Mouse (Mus musculus) frontal cortex, postnatal 10 days (tissue): ENCODE results near the gene Mfsd11.
"Not testable (repeated sequence)": the region's sequence is repeated elsewhere in the genome, so short reads cannot be mapped to it uniquely, and the experiment has no call there.

Source experiments
- DNase-seq, 2 experiments: peaks; one replicate each; pipeline ENCODE4 v3.0.0; 2022; ENCODE audit warnings: low spot score in 2 of 2, mixed read lengths in 1 of 2

Gene Mfsd11

DNA sequence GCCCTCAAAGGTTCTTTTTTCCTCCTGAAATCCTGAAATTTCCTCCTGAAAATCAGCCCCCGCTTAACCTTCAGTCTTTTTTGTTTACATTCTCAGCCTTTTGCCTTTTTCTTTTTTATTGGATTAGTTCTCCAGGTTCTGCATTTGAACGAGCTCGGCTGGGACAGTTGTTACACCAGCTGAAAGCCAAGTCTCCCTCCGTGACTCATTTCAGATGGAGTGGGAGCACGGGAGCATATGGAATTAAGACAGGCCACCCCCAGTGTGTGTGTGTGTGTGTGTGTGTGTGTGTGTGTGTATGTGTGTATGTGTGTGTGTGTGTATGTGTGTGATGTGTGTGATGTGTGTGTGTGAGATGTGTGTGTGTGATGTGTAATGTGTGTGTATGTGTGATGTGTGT is 29.2 kb downstream of the Mfsd11 start:
- no peak for DNase-seq

DNA sequence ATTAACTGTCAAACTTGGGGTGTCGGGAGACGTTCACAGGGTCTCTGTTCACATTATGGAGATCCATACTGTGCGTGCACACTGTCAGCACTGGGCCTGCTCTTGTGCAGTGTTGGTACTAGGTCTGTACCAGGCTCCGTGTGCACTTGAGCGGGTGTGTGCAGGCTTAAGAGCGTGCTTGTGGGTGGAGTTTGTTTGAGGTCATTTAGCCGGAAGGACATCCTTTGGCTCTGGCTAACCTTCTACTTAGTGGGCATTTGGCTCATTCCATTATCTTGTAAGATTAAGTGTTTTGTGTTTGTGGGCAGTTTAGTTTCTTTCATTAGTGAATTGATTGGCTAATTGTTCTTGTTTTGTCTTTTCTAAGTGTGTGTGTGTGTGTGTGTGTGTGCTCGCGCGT is 30.2 kb downstream of the Mfsd11 start:
- DNase-seq, result no peak

DNA sequence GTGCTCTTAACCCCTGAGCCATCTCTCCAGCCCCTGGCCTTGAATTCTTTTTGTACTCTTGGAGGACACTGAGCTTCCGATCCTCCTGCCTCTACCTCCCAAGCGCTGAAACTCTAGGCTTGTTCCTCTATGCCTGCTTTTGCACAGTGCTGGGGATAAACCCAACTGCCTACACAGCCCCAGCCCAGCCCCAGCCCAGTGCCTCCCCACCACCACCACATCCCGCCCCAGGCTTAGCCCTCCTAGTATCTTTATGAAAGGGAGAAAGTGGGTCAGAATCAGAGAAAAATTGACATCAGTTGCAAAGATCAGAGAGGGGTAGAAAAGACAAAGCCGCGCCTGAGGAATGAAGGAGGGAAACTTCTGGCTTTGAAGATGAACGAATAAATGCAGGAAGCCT is 31.8 kb downstream of the Mfsd11 start:
- no peak for DNase-seq

DNA sequence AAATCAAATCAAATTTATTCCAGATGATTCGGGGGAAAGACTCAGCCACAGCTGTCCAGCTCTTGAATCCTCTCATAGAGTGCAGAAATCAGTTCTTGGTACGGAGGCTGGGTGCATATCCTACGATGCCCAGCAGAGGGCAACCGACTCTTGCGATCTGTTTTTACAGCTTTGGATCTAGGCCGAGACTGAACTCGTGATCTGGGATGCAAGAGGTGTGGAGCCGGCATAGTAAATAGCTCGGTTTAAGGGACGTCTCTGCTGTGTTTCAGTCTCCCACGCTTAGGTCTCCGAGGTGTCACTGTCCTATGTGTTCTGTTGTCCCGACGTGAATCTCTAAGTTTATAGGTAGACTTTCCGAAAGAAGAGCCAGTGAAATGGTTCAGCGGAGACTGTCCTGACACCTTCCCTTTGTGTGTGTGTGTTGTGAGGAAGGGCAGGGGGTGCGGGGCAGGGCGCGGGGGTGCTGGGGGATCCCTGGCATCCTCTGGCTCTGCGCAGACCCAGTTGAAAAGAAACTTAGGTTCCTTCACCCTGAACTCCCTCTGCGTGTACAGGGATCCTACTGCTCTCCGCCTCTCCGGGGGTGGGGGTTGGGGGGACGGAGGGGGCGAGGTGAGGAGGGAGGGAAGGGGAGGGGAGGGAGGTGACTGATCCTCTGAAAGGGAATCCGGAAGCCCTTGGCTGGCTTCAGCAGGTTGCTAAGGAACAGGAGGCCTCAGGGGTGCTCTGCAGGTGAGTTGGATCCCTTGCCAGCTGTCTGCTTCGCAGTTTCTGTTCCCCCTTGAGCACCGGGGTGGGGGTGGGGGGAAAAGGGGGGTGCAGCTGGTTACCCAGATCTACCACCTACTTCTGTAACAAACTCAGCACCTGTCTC is 33.3 kb downstream of the Mfsd11 start:
- DNase-seq, result peak; percentile 56 to 75

DNA sequence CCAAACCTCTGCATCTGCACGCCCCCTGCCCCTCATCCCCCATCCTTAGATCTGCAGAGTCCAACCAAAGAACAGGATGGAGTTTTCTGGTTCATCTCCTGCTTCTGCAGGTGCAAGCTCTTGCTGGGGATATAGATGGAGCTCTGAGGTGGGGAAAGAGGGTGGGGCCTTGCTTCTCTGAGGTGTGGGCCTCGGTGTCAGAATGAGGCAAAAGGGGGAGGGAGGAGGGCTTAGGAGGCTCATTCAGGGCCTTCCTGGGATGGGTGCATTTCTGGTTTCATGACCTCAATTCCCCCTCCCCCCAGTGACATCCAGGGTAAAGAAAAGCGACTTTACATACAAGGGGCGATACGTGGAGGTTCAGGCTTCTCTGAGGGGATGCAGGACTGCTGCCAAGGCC is 34.9 kb downstream of the Mfsd11 start:
- DNase-seq, result no peak

DNA sequence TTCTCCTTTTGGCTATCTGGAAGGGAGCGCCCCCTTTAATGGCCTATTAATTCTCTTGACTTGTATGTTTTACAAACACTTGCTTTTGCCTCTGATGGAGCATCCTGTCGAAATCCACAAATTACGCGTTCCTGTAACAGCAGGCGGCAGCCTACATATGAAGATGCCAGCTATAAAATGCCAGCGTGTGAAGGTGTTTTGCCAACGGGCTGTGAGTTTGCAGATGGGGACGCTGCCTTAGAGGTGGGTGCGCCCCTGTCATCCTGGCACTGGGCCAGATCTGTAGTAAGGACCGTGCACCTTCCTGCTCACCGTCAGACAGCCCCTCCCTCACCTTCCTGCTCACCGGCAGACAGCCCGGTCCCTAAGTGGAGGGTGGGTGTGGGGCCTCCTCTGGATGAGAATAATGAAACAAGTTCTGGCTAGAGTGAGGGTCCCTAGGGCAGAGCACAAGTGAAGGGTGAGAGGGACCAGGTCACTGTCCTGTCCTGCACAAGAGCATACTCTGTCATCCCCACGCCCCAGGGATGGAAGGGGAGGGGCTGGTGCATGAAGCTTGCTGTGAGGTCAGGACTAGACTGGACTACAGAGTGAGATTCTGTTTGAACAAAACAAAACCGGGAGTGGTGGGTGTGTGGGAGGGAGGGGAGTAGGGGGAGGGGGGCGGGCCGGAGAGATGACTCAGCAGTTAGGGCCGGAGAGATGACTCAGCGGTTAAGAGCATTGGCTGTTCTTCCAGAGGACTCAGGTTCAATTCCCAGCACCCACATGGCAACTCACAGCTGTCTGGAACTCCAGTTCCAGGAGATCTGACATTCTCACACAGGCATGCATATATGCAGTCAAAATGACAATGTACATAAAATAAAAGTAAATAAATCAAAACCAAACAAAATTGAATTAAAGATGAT is 41.5 kb downstream of the Mfsd11 start:
- no peak for DNase-seq

DNA sequence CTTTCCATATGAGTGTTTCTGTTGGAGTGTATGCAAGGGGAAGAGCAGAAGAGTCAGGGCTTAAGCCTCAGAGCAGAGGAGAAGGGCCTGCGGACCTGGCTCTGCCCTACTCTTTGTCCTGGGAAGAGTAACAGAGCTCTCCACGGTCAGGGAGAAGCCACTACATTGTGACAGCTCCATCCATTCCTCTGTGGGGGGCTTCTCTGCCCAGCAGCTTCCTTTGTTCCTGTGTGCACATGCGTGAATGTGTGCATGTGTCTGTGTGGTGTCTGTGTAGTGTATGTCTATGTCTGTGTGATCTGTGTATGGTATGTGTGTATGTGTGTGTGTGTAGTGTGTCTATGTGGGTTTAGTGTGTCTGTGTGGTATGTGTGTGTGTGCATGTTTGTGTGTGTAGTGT is 43.2 kb downstream of the Mfsd11 start:
- no peak for DNase-seq

DNA sequence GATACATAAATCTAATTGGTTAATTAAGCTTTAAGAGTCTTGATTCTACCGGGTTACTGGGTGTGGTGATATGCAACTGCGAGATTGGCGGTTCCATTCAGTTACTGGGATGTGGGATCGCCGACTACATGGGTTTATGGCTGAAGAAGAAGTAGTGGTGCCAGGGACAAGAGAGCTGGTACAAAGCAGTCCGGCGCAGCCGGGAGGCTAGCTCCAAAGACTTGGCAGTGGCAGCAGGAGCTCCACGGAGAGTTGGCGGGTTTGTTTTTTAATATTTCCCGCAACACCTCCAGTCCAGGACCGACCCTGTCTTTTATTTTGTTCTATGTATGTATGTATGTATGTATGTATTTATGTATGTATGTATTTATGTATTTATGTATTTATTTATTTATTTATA is 47.0 kb downstream of the Mfsd11 start:
- no peak for DNase-seq

DNA sequence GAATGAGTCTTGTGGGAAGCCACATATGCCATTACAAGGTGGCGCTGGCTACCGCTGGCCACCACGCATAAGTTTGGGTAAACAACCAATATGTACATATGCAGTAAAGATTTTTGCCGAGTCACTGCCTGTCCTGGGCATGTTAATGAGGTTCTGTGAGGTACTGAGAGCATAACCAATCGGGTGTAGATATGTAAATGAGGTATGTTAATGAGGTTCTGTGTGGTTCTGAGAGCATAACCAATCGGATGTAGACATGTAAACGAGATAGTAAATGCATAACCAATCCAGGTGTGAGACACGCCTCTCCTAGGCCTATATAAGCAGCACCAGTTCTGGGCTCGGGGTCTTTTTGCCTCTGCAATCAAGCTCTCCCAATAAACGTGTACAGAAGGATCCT is 50.3 kb downstream of the Mfsd11 start:
- not testable (repeated sequence) for DNase-seq

DNA sequence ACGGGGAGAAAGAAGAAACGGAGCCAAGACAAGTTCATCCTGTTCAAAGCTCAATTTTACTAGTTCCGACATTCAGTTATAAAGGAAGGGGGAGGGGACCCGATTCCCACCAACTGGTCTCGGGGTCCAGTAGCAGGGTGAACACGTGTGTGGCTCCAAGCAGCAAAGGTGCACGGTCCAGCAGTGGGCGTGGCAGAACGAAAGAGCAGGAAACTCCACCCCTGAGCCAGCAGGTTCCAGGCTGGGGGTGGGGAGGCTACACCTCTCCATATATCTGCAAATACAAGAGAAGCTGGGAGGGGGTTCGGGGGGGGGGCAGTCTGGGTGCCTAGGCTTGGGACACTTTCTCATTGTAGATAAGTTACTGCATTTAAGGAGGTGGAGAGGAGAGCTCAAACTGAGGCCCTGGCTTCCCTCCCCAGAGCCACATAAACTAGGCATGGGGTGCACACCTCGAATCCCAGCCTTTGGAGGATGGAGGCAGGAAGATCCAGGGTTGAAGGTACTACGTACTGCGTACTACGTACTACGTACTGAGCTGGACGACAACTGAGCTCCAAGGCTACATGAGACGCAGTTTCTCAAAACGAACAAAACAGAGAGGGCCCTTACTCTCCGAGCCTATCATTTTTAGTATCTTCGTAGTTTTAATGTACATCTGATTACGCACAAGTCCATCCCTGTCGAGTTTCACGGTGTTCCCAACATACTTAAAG is 53.7 kb downstream of the Mfsd11 start:
- DNase-seq, result no peak

DNA sequence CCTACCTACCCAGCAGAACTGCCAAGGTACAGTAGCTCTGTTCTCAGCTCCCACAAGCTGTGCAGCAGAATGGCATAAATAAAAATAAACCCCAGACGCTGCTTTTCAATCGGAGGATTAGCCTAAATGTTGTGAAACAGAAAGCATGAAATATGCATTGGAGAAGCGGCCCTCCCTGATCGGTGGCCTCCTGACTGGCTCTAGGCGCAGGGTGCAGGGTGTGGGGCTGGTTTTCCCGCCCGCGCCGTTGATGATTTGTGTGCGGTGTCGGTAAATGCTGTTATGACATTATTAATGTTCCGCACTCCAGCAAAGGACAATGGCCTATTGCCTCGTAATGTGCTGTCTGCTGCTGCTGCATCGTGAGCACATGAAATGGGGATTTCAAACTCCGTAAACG is 61.3 kb downstream of the Mfsd11 start:
- DNase-seq, result no peak

DNA sequence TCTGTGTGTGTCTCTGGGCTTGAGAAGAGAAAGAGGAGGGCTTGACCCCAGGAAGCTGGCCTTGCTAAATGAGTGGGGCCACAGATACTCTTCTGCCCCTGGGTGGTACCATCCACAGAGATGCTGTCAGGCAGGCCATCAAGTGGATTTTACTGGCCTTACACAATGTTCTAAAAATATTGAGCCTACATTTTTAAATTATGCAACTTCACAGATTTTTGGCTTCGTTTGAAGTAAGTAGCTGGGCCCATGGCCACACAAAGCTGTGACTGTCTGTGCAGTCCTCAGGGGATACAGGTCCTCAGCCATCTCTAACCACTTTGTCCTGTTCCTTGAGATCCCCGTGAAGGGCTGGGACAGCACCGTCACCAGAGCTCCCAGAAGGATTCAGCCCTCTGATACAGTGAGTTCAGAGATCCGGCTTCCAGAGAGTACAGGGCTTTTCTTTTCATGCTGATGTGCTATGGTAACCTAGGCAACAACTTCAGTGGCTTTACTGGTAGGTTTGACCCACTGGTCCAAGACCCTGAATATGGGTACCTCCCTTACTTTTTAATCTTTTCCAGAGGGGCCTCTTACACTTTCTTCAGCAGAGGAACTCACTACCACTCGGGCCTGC is 62.1 kb downstream of the Mfsd11 start:
- DNase-seq, result no peak

DNA sequence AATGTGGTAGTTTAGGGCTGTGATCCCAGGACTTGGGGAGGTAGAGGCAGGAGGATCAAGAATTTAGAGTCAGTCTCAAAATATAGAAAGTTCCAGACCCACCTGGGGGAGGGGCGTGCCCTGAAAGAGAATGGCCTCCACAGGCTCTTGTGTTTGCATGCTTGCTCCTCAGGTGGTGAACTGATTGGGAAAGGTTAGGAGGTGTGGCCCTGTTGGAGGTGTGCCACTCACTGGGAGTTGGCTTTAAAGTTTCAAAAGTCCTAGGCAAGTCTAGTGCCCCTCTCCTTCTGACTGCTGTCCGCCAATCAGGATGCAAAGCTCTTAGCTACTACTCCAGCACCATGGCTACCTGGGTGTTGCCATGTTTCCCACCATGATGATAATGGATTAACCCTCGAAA is 63.0 kb downstream of the Mfsd11 start:
- no peak for DNase-seq

DNA sequence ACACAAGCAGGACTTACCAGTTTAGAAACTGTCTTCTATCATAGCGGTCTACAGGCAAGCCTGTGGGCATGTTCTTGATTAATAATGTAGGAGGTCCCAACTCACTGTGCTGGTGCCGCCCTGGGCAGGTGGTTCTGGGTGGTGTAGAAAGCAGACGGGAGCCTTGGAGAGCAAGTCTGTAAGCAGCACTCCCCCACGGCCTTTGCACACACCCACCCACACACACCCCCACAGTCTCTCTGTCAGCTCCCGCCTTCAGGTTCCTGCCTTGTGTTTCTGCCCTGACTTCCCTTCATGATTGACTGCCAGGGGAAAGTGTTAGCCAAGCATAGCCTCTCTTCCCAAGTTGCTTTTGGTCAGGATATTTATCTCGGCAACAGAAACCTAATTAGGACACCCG is 65.1 kb downstream of the Mfsd11 start:
- no peak for DNase-seq

DNA sequence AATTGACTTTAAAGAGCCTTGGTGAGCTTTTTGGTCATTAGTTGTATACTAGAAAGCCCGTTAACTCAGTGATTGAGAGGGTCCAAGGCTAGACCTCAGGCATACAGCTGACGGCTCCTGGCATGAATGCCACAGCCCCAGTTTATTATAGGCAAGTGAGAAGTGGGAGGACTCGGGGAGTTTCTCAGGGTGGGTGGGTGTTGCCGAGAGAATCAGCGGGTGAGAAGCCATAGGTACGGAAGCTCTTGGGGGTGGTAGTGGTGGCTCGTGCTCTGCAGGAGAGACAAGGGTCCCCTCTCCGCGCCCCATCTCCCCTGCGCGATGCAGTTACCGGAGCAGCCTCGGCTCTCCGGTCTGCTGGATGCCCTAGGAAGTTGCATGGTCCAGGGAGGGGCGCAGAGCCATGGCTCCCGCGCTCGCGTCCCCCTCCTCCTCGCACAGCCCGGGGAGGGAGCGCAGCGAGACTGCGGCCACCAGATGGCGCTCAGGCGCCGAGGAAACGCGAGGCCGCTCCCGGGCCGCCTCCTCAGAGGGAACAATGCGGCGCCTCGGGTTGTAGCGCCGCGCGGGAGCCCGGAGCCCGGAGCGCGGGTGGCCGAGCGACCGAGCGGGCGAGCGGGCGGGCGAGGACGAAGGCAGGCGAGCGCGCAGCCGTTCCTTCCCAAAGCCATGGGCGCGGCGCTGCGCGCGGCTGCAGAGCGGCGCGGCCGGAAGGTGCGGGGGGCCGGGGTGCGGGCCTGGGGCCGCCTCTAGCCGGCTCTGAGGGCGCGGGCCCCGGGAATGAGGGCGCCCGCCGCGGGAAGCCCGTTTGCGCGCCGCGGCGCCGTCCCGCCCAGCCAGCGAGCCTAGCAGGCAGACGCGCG is 66.3 kb downstream of the Mfsd11 start, which contains the start of gene Mgat5b:
Mgat5b (plus strand) TSS at position 541 of the 863 bp plus-strand sequence.
- DNase-seq, result peak; percentile 69 to 89

DNA sequence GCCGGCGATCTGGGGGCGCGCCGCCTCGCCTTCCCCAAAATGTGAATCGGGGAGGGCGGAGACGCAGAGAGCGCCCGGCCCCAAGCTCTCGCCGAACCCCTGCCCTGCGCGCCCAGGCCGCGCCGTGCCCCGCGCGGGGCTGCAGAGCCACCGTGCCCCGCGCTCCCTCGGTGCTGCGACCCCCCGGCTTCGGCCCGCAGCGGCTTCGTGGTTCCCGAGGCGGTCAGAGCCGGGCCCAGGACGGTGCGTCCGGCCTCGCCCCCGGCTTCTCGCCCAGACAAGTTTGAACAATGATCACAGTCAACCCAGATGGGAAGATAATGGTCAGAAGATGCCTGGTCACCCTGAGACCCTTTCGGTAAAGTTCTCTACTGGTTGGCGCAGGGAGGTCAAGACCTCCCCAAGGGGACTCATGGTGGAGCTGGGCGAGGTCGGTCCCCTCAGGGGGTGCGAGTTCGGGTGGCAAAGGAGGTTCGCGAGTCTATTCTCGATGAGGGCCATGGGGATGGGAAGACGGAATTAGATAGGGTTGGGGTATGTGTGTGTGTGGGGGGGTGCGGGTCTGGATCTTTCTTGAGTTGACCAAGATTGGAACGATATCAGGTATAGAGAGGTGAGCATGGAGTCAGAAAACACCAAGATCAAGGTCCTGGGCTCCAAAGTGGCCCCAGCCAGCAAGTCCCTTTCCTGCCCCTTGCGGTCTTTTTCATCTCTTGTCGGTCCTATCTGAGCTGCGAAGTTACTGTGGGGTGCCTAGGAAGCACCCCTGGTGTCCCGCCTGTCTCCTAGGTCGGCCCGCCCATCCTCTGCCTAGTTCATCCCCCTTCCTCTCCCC is 67.2 kb downstream of the Mfsd11 start:
- DNase-seq, result no peak

DNA sequence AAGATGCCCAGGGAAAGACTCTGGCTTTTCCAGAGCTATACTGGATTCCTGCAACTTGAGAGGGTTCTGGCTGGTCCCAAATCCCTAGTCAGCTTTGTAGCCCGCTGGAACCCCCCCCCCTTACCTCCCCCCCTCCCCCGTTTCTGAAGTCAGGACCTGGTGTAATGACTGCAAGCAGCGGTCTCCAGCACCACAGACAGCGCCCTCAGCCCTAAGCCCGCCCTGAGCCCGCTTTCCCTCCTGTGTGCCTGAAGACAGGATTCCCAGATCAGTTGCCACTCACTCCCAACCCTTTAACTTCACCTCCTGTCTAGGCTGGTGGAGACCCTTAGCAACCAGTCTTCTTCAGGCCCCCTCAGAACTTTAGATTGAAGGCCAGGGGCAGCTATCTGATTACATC is 68.5 kb downstream of the Mfsd11 start:
- DNase-seq, result no peak

DNA sequence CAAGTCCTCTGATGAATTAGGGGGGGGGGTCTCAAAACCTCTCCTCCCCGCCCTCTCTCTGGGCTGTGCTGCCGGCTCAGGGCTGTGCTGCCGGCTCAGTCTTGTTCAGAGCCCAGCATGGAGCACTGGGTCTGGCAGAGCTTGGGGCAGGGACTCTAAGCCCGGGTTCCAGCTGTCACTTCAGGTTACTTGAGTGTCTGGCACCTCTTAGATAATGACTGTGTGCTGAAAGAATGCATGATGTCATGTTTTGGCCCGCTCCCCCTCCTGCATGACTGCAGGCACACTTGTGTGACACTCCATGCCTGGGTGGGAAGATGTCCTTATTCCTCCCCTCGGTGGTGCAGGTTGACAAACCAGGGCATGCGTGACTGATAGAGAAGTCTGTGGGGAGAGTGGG is 69.8 kb downstream of the Mfsd11 start:
- no peak for DNase-seq
